Mouse (Mus musculus) liver, adult 2 months (tissue): Measurements from ENCODE around the gene Ptprb.

ENCODE experiments used
- CTCF ChIP-seq: fragments of 200-500 bp; IDR thresholded peaks from 2 replicates; pipeline ENCODE4 v1.5.1; 2011; ENCODE audit warnings: low read depth, low read length, control low read depth
- POLR2A ChIP-seq: fragments of 200-500 bp; IDR thresholded peaks from 2 replicates; pipeline ENCODE4 v1.6.1; 2011; ENCODE audit warnings: low read length, control low read depth; ENCODE audit not compliant: insufficient read depth; ENCODE audit errors: extremely low read depth

DNA sequence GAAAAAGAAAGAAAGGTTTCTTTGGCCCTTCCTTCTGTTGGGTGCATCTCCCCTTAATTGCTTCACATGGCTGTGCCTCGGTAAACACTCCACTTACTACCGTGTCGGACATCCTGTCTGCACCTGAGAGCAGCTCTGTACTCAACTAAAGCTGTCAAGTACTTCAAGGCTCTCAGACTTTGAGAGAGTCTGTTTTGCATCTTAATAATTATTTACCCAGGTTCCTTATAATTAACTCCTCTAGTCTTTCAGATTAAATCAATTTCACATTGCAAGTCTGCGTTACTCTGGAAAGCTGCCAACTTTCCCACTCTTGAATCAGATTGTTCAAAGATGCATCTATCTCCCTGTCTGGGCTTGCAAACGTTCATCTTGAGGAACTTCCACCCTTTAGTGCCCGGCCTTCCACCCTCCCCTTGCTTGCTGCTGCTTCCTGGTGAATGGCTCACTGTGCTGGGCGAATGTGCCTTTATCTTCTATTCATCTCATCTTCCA, 111.1 kb downstream of the Ptprb start:
- TF ChIP-seq POLR2A (no peak), CTCF (no peak)
